Mouse (Mus musculus) liver, adult 2 months (tissue): ENCODE measurements around the gene Flywch2. TPM values are rescaled to one million over a fixed set of nuclear protein-coding genes. Genes with fewer than 3 reads are reported as not detected.

Experiments used
- DNase-seq: peaks from one replicate; pipeline ENCODE4 v3.0.0-alpha.2; 2011; ENCODE audit warnings: low read depth, low spot score; ENCODE audit errors: extremely low read depth
- H3K27ac ChIP-seq: fragments of 200-500 bp; replicated peaks from 2 replicates; pipeline ENCODE4 v1.5.1; 2012; ENCODE audit warnings: low read depth, mild to moderate bottlenecking, control low read depth, inconsistent platforms, low read length; ENCODE audit not compliant: insufficient read depth
- H3K27me3 ChIP-seq: fragments of 200-500 bp; 2 replicates; pipeline ENCODE4 v1.6.1; 2012; ENCODE audit warnings: mild to moderate bottlenecking, moderate library complexity, low read length, inconsistent platforms; ENCODE audit not compliant: control insufficient read depth, insufficient read depth
- H3K36me3 ChIP-seq: fragments of 200-500 bp; 2 replicates; pipeline ENCODE4 v1.6.1; 2012; ENCODE audit warnings: low read length, inconsistent platforms; ENCODE audit not compliant: control insufficient read depth, insufficient read depth
- H3K4me1 ChIP-seq: fragments of 200-500 bp; 2 replicates; pipeline ENCODE4 v1.6.1; 2011; ENCODE audit warnings: low read length; ENCODE audit not compliant: control insufficient read depth, insufficient read depth
- H3K4me3 ChIP-seq: fragments of 200-500 bp; 2 replicates; pipeline ENCODE4 v1.5.1; 2011; ENCODE audit warnings: low read depth, mild to moderate bottlenecking, control low read depth, low read length, moderate library complexity; ENCODE audit not compliant: insufficient read depth
- H3K79me2 ChIP-seq: fragments of 200-500 bp; 2 replicates; pipeline ENCODE4 v1.6.1; 2012; ENCODE audit warnings: inconsistent platforms, mild to moderate bottlenecking, low read length, moderate library complexity; ENCODE audit not compliant: control insufficient read depth, insufficient read depth
- H3K9ac ChIP-seq: fragments of 200-500 bp; 2 replicates; pipeline ENCODE4 v1.6.1; 2012; ENCODE audit warnings: low read depth, mild to moderate bottlenecking, control low read depth, inconsistent platforms, low read length
- CTCF ChIP-seq: fragments of 200-500 bp; IDR thresholded peaks from 2 replicates; pipeline ENCODE4 v1.5.1; 2011; ENCODE audit warnings: low read depth, low read length, control low read depth
- POLR2A ChIP-seq: fragments of 200-500 bp; IDR thresholded peaks from 2 replicates; pipeline ENCODE4 v1.6.1; 2011; ENCODE audit warnings: low read length, control low read depth; ENCODE audit not compliant: insufficient read depth; ENCODE audit errors: extremely low read depth
- WGBS: fragments of 180-500 bp; shearing (Covaris S2); methylation state at CpG from one replicate; pipeline ENCODE4 v1.1.7; 2018; 5-methylcytosine and 5-hydroxymethylcytosine counted together
- polyA plus RNA-seq: library from polyadenylated mRNA; depleted of rRNA; stranded (reverse); fragments of >200 nt; gene quantifications from 2 replicates; pipeline ENCODE4 v1.2.3, GENCODE M21; 2012; rRNA removed
- total RNA-seq: library from RNA; depleted of rRNA; stranded (reverse); fragments of >200 nt; gene quantifications from 2 replicates; pipeline ENCODE4 v1.2.3, GENCODE M21; 2014; rRNA removed

Flywch2 gene
- total RNA-seq: 1.5 and 1.8 TPM in 2 replicates
- 1.5 and 2.6 TPM in 2 replicates for polyA plus RNA-seq

DNA sequence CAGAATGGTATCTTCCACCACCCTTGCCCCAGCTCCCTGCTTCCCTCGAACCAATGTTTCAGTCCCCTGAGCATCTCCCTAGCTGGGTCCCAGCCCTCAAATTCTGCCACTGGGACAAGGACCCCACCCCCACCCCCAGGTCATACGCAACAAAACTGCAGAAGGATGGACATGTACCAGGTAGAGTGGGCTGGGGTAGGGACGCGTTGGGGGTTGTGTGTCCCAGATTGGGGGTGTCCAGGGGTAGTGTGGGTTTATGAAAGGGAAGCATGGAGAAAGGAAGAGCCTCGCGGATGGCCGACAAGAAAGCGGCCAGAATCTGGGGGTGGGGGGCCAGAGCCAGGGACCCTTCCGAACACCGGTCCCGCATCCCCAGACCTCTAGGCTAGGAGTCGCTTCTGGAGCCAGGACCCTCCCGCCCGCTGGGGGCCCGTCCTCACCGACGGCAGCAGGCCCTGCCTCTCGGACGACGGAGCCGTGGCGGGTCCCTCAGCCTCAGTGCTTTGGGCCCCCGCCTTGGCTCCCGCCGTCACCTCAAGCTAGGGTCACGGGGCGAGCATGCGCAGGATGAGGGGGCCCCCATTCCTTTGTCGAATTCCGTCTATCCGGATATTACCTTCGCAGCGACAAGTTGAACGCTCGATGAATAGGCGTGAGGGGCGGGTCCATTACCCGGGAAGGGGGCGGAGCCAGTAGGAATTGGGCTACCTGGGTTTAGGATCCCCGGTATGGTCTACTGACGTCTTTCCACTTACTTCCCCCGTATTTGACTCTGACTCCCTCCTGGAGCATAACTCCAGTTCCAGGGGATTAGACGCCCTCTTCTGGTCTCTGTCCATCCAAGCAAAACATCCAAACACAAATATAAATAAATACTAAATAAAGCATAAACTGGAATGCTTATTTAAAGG lies at the start of gene Flywch2:
Gene Flywch2 (minus strand): TSS at position 521 of the 911 bp plus-strand sequence.
- DNase-seq: peak; percentile 41
- no peaks in the 10 kb centered on the region for H3K27me3 ChIP-seq
- H3K79me2 ChIP-seq: no peaks in the 10 kb centered on the region
- peak within 1 kb of the TSS; percentile 74 for H3K9ac ChIP-seq
- peak within 1 kb of the TSS; percentile 58 for H3K4me3 ChIP-seq
- TF ChIP-seq POLR2A (no peak), CTCF (no peak)
- WGBS: 5% methylated on average over 40 of the region's 43 CpGs
- H3K27ac ChIP-seq: no peak within 1 kb of the TSS
- H3K4me1 ChIP-seq: peaks cover 8% of the 10 kb centered on the region
- H3K36me3 ChIP-seq: no peaks in the 10 kb centered on the region

DNA sequence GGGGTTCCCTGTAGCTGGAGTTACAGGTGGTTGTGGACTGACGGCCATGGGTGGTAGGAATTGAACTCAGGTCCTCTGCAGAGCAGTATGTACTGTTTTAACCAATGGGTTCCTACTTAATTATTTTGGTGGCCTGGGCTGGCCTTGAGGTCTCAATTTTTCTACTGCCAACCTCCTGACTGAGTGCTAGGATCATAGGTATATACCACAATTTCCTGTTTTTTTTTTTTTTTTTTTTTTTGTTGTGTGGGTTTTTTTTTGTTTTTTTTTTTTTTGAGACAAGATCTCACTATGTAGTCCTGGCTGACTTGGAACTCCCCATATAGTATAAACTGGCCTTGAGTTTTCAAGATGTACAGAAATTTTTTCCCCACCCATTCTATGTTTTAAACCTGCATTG lies 45.3 kb upstream of the Flywch2 start:
- H3K36me3 ChIP-seq: peaks cover 4% of the 10 kb centered on the region
- DNase-seq: no peak
- no peak for TF ChIP-seq CTCF
- no peak for TF ChIP-seq POLR2A
- no peak overlapping the region for H3K27ac ChIP-seq
- H3K27me3 ChIP-seq: peaks cover 3% of the 10 kb centered on the region; the same call in 1 of the 2 replicates
- H3K4me1 ChIP-seq: peaks cover 8% of the 10 kb centered on the region; the same call in 1 of the 2 replicates
- H3K4me3 ChIP-seq: no peak overlapping the region
- no peak overlapping the region for H3K9ac ChIP-seq
- peaks cover 3% of the 10 kb centered on the region; the same call in 1 of the 2 replicates for H3K79me2 ChIP-seq
- 100% methylated on average over 1 of the region's 1 CpGs for WGBS

DNA sequence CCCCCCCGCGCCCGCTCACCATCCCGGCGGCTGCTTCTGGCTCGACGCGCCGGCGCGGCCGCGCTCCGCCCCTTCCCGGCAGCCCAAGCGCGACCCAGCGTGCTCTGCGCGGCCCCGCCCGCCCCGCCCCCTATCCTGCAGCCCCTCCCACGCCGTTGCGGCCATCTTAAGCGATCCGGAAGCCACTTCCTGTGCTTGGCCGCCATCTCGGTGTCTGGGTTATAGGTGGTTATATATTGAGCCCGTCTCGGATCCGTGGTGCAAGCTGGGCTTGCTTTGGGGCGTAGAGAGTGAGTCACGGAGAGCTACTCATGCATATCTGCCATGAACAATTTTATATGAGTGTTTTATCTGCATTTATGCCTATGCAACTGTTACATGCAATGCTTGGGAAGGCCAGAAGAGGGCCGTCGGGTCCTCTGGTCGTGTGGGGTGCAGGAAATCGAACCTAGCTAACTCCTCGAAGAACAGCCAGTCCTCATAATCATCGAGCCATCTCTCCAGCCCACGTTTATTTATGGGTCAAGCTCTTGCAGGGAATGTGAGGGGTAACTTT lies 43.3 kb upstream of the Flywch2 start, which contains the start of gene Elob:
Gene Elob (minus strand): TSS at position 73 of the 556 bp plus-strand sequence.
- peak within 1 kb of the TSS; percentile 73 for H3K27ac ChIP-seq
- no peaks in the 10 kb centered on the region for H3K27me3 ChIP-seq
- peak within 1 kb of the TSS; percentile 71 for H3K4me3 ChIP-seq
- H3K36me3 ChIP-seq: peaks cover 22% of the 10 kb centered on the region
- peak within 1 kb of the TSS; percentile 67 for H3K9ac ChIP-seq
- TF ChIP-seq POLR2A: no peak
- peak; percentile 78 for TF ChIP-seq CTCF
- peaks cover 8% of the 10 kb centered on the region; the same call in 1 of the 2 replicates for H3K4me1 ChIP-seq
- DNase-seq: peak; percentile 69
- peaks cover 3% of the 10 kb centered on the region; the same call in 1 of the 2 replicates for H3K79me2 ChIP-seq
- WGBS: under 1% methylated on average over 18 of the region's 42 CpGs

DNA sequence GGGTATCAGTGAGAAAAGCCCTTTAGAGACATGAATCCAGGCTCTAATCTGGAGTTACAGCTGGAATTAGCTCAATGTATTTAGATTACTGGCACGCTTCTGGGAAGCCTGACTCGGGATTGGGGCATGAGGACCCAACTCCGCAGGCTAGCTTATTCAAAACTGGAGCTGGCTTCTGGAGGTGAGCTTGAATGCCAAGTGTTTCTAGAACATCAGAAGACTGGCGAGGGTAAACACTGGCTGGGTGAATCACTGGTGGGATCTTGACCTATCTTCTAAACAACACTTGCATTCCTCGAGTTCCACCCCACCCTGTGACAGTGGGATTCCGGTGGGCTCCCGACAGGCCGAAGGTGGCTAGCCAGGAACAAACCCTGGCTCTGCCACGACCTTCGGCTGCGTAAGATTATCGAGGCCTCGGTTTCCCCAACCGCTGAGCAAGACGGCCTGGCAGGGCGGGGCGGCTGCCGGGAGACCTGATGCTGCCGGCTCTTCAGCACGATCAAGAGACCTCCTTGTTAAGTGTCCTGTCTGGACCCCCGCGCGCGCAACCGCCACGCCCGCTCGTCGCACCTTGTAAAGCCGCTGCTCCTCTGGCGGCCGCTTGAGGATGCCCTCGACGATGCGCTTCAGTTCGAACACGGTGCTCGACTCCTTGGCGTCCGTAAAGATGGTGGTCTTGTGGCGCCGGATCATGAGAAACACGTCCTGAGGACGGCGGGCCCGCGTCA lies 42.6 kb upstream of the Flywch2 start:
- WGBS: under 1% methylated on average over 47 of the region's 47 CpGs
- DNase-seq: peak; percentile 61
- peak overlapping the region; percentile 67 for H3K9ac ChIP-seq

DNA sequence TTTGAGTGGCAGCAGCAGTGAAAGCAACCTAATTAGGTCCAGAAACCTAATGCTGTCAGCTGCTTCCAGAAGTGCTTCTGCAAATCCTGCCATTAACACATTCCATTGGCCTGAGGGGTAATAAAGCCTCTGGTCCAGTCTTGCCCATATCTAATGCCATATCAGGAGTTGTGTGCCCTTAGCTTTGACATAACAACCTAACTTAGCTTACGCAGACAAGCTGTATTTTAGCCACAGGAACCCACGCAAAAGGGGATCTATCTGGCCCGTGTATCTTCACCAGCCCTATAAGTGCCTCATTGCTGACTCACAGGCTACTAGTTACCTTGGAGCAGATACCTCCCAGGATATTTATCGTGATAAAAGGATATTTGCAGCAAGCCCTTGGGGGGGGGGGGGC lies 39.7 kb upstream of the Flywch2 start:
- H3K27ac ChIP-seq: no peak overlapping the region
- H3K4me1 ChIP-seq: peaks cover 8% of the 10 kb centered on the region; the same call in 1 of the 2 replicates
- H3K9ac ChIP-seq: no peak overlapping the region
- 86% methylated on average over 4 of the region's 4 CpGs for WGBS
- H3K36me3 ChIP-seq: peaks cover 42% of the 10 kb centered on the region
- H3K4me3 ChIP-seq: no peak overlapping the region
- no peak for DNase-seq
- H3K79me2 ChIP-seq: peaks cover 3% of the 10 kb centered on the region; the same call in 1 of the 2 replicates
- TF ChIP-seq CTCF (no peak), POLR2A (no peak)
- no peaks in the 10 kb centered on the region for H3K27me3 ChIP-seq

More for the DNA sequence above, 42.6 kb upstream of the Flywch2 start:
- peaks cover 3% of the 10 kb centered on the region; the same call in 1 of the 2 replicates for H3K79me2 ChIP-seq
- H3K27me3 ChIP-seq: no peaks in the 10 kb centered on the region
- H3K36me3 ChIP-seq: peaks cover 28% of the 10 kb centered on the region
- peak overlapping the region; percentile 71 for H3K4me3 ChIP-seq
- no peak for TF ChIP-seq CTCF
- no peak for TF ChIP-seq POLR2A
- peak overlapping the region; percentile 32 for H3K27ac ChIP-seq
- peaks cover 8% of the 10 kb centered on the region; the same call in 1 of the 2 replicates for H3K4me1 ChIP-seq
